Mouse (Mus musculus) CD4-positive, CD25-positive, alpha-beta regulatory T cell, adult 2 months (primary cell): Measurements from ENCODE around the gene Thtpa.

ENCODE experiments used
- DNase-seq: peaks from one replicate; pipeline ENCODE4 v3.0.0-alpha.2; 2012; ENCODE audit warnings: low read depth, low spot score

Thtpa gene

DNA sequence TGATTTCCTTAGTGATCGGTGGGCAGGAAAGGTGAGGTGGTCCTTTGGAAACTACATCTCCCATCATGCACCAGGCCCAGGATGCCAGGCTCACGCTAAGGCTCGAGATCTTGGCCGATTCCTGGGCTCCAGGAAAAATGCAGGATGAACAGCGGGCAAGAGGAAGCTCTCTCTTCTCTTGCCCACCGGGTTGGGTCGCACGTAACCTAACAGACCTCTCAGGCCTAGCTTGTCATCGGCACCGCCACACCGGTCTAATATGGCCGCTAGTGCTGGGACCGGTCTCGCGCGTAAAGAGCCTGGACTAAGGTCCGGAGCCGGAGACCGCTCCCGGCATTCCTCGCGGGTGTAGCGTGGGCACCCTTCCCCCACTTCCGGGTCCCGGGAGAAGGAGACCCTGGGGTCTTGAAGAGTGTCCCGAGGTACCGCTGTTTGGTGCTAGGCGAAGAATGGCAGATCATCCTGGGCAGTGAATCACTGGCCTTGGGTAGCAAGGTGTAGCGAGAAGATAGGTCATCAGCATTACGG lies at the start of gene Thtpa:
TSS of gene Thtpa (plus strand) at position 81 of the 528 bp plus-strand sequence.
- peak; percentile 69 for DNase-seq

DNA sequence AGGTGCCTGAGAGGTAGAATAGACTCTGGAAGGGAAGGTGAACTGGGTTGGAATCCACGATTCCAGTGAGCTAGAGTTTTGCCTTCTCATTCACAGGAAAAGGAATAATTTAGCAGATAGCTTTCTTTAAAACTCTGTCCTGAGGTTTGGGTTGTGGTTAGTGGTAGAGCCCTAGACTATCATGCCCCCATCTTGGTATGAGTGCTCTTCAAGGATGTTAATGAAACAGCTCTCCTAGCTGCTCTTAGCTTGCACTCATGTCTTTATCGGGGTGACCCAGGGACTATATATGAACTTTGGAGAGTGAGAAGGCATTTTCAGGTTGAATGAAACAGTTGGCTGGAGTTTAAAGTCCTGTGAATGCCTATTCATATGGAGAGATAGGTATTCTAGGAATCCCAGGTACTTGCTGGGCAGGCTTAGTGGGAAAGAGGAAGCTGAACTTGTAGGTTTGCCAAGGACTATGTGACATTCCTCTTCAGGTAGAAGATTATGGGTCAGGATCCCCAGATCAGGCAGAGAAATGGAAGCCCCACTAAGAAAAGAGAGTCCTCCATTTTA lies 46.5 kb upstream of the Thtpa start:
- DNase-seq, result no peak

DNA sequence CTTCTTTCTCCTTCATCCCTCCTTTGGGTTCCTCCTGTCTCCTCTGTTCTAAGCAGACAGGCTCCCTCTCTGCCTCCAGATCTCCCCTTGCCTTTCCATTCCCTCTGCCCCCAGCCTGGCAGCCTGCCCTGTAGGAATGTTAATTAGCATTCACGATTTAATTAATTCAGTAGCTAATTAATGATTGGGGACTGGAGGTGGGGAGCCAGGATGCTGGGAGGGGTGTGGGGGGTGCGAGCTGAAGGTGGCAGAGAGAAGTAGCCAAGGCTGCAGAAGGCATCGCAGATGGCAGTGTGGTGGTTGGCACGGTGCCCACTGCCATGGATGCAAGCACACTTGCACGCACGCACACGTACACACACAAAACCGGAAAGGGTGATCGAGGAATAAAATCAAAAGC lies 42.1 kb upstream of the Thtpa start:
- peak; percentile 11 for DNase-seq

DNA sequence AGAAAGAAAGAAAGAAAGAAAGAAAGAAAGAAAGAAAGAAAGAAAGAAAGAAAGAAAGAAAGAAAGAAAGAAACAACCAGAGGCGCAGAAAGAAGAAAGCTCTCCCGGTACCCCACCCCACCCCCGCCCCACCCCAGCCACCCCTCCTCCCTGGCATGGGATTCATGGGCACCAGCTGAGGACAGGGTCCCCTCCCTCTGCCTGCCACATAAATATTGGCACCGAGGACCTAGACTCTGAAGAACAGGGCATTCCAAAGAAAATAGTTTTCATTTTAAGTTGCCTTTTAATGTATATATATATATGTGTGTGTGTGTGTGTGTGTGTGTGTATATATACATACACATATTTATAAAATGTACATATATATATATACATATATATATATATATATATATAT lies 41.5 kb upstream of the Thtpa start:
- DNase-seq, result no peak

DNA sequence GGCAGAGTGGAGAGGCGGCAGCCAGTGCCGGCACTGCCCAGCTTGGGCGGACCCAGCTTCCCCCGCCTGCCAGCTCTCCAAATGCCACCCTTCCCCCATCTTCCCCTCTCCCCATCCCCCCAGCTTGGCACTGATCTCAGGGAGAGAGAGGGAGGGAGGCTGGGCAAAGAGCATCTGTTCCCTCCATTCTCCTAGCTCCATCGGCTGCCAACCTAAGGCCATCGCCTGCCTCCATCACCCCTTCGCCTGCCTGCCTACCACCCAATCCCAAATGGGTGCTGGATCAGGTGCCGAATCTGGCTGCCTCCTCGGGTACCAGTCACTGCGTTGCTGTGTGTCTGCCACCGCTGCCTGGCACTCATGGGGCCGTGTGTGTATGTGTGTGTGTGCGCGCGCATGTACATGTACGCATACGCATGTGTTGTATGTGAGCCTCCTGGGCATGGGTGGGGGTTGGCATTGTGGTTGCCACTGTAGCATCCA lies 40.8 kb upstream of the Thtpa start:
- no peak for DNase-seq

DNA sequence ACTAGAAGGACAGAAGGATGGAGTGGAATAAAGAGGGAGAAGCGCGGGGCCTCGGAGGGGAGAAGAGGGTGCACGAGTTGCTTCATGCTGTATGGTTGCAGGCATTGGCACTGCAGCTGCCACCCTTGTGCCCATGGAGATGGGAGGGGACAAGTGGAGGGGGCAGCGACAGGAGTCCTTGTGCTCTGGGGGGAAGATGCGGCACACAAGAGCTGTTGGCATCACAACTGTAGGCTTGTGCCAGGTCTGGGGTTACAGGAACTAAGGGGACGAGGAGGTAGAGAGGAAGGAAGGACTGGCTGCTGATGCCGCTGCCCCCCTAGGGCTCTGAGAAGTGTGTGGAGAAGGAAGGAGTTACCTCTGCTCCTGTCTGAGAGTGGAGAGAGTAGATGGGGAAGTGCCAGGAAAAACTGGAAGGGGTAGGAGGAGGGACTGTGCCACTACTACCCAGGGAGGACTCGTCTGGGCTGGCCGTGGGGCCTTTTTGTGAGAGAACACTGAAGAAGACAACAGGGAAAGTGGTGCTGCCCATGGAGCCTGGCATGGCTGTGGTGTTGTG lies 40.3 kb upstream of the Thtpa start:
- no peak for DNase-seq

DNA sequence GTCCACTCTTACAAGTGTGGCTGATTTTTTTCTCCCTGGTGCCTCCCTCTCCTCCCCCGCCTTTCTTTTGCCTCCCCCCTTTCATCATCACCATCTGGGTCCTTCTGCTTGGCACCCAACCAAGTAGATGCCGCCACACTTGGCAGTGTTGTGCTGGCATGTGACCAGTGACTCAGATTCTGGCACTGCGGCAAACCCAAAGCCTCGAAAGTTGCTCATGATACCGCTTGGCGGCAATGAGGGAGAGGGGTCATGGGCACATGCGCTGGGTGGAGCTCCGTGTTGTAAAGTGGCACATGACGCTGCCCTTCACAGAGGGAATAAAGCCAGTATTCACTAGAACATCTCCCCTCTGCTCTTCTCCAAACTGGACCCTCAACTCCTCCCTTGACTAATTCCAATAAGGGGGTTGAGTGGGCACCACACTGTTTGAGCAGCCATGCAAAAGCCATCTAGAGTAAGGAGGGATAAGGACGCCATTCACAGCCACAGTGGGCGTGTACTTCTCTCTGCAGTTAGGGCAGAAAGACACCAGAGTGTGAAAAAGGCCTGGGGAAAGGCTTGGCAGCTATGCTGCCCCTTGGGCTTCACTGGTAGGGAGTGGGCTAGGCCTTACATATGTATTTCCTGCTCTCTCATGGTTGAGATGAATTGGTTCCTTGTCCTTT lies 39.3 kb upstream of the Thtpa start:
- no peak for DNase-seq

DNA sequence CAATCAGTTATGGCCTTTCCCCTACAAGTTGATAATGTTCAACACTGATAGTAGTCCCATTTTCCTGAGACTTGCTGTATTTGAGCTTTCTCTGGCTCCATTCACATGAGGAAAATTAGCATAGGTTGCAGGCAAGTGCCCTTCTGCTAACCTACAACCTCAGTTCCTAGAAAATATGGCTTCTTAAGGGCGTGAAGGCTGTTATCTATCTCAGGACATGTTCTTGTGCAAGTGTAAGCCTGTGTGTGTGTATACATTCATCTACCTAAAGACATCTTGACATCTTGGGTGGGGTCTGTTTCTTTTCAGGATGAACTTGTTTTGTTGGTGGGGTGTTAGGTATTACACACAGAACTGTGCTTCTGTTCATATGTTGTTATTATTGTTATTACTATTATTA lies 35.6 kb upstream of the Thtpa start:
- no peak for DNase-seq

DNA sequence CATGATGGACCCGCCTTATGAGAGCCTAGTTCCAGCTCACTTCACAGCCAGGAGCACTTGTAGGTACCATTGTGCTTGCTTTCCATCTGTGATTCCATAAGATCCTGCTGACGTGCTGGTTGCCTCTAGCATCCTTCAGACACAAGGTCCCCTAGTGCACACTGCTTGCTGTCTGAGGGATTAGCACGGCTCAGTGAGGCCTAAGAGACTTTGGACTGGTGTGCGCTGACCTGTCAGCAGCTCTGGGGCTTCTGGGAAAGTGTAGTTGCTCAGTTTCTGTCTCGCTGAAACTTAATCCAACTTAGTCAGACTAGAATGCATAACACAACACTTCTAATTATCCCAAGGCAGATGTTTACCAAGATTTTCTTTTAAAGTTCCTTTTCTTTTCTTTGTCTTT lies 34.7 kb upstream of the Thtpa start:
- no peak for DNase-seq

DNA sequence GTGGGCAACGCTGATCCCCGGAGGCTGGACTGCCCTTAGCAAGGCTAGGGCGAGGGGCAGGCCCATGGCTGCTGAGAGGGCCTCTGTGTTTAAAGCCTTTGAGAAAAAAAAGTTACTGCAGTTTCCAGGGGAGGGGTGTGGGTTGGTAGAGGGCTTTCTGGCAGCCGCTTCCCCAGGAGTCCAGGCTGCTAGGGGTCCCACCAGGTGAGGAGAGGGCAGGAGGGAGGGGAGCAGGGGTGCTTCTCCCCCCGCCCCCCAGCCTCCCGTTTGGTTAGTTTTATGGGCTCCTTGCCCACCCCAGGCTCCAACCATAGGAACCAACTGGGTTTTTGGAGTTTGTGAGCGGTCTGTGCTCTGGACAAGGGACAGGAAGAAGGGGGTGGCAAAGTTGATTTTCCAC lies 32.7 kb upstream of the Thtpa start:
- no peak for DNase-seq

DNA sequence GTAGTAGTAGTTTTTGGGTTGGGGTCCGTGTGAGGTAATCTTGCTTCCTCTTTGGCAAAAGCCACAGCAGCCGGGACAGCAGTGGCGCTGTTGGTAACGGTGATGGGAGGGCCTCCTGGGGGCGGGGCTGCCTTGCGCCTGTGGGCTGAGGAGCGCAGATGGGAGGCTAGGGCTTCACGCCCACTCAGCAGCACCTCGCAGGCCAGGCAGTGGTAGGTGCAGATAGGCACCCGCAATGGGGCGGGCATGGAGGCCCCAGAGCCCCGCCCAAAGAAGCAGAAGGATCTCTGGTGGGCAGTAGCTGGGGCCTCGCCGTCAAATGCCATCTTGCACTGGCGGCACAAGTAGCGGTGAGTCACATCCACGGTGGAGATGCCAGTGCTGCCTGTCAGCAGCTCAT lies 32.0 kb upstream of the Thtpa start:
- peak; percentile 55 for DNase-seq

DNA sequence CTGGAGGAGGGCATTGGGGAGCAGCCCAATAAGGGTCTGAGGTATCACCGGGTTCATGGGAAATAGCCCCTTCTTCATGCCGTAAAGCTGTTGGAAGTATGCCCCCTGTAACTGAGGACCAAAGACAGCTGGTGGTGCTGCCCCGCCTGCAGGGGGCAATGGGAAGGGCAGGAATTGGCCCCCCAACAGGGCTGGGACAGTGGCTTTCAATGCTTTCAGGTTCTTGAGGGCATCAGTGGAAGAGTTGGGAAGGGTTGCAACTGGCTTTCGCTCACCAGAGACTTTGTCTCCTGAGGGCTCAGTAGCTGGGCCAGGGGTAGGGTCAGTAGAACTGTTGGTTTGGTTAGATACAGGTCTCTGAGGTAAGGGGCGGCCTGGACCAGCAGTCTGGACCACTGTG lies 31.5 kb upstream of the Thtpa start:
- no peak for DNase-seq

DNA sequence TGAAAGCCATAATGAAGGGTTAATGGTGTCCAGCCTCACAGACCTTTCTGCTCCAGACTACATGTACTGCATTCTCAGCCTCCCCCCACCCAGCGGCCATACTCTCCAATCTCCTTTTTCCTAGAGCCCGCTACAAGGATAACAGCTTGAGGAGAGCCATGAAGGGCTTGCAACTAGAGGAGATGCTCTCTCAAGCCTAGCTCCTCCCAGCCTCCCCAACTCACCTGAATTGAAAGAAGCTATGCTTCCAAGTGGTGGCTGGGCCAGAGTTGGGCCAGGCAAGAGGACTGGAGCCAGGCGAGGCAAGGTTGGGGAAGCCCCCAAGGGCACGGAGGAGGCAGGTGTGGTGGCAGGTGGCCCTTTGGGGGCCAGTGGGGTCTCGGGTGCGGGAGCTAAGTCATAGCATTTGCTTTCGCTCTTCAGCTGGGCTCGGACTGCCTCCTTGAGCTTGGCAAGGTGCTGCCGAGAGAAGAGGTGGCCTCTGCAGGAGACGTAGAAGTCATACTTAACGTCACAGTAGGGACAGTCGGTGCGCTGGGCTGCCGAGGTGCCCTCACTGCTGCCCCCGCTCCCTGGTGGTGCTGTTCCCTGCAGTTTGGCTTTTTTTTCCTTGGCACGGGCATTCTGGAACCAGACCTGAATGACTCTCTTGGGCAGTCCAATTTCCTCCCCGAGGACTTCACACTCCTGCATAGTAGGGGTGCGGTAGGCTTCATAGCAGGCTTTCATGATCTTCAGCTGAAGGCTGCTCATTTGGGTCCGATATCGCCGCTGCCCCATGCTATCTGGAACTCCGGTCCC lies 30.8 kb upstream of the Thtpa start:
- DNase-seq, result no peak

DNA sequence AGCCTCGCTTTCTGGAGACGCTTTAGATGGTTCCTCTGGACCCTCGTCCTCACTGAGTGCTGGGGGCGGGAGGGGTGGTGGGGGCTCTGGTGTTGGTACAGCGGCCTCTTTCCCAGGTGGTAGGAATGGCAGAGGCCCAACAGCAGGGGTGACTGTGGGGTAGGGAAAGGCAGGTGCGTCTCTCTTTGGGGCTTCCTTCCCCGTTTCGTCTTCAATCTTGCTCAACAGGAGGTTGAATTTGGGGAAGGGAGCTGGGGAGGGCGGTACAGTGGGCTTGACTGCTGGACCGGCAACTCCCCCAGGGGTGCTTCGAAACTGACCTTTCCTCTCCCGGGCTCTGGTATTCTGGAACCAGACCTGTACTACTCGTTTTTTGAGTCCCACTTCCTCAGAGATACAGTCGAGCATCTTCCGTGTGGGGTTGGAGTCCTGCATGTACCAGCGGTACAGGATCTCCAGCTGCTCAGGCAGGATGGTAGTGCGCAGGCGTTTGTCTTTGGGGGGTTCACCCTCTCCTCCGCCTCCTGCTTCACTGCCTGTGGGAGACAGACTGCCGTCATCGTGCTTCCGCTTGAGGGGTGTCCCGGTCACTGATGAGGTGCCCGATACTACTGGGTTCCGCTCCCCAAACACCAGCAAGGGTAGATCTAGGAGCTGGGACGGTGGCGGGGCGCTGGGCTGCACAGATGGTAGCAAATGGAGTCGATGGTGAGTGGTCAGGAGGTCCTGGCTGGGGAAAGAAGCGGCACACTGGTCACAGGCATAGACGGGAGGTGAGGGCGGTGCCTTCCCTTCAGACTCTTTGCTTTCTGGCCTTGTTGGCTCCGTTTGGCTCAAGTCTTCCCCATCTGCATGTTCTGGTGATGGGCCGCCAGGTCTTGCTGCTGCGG lies 29.9 kb upstream of the Thtpa start:
- DNase-seq, result no peak

DNA sequence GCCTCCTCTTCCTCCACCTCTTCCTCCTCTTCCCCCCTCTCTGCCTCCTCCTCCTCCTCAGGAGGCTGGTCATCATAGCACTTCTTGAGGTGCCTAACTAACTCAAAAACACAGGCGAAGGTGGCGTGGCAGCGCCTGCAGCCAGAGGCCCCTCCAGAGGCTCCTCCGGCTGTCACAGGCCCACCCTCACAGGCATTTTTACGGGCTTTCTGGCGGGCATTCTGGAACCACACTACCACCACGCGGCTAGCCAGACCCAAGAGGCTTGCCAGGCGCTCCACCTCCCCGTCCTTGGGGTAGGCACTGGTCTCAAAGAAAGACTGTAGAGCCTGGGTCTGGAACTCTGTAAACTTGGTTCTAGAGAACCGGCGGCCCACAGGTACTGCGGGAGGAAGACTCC lies 29.2 kb upstream of the Thtpa start:
- no peak for DNase-seq

DNA sequence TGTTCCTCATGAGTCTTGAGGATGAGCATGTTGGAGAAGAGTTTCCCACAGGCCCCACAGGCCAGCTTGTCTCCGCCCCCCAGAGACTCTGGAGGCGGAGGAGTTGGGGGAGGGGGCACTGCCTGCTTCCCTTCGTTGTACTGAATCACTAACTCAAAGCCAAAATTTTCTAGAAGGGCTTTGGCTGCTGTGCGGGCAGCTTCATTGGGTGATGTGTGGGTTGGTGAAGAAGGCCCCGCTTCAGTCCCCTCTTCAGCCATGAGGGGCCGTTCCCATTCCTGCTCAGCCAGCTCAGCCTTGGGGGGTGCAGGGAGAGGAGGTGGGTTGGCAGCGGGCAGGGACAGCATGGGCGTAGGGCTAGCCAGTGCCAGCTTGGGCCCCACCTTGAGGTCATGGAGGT lies 28.5 kb upstream of the Thtpa start:
- DNase-seq, result no peak

DNA sequence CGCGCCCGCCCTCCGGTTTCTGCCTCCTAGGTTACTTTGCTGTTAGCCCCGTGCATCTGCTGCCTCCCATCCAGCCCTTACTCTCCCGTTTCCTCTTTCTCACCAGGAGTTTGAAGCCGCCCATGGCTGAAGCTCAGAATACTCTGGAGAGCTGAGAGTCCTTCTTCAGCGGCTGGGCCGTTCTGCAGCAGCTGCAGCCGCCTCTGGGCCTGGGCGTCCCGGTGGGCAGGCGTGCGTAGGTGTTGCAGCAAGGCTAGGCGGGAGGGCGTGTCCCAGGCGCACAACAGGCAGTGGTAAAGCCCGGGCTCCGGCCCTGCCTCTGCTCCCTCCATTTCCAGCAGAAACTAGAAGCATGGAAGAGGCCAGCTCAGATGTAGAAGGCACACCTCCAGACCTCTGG lies 22.8 kb upstream of the Thtpa start:
- DNase-seq, result no peak

DNA sequence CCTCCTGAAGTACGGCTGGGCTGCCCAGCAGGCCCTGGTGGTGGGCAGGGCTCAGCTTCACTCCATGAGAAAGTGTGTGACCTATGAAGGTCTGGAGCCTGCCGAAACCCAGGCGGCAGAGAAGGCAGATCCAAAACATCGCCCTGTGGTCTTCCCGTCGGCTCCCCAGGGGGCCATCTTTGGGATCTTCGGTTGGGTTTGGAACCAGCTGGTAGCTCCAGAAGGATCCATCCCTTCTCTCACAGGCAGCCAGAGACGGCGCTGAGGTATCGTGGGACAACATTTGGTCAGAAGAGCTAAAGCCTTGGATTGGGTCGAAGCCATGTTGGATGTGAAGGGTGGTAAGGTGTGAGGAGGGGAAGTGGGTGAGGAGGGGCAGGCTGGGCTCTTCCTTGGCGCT lies 20.2 kb upstream of the Thtpa start:
- no peak for DNase-seq

DNA sequence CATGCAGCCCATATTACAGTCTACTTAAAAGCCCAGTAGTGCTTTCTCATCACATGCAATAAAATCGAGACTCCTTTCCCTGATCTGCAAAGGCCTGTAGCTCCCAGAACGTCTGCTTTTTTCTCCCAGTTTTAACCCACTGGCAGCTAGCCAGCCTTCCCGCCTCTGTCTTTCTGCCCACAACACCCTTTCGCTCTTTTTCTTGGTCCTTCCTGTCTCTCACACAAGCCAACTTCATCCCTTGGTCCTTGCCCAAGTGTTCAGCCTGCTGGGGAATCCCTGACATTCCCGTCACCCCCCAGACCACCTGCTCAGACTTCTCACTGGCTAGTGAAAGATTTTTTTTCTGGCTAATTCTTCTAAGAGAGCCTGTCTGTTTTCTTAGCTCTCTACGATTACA lies 18.4 kb upstream of the Thtpa start:
- no peak for DNase-seq

DNA sequence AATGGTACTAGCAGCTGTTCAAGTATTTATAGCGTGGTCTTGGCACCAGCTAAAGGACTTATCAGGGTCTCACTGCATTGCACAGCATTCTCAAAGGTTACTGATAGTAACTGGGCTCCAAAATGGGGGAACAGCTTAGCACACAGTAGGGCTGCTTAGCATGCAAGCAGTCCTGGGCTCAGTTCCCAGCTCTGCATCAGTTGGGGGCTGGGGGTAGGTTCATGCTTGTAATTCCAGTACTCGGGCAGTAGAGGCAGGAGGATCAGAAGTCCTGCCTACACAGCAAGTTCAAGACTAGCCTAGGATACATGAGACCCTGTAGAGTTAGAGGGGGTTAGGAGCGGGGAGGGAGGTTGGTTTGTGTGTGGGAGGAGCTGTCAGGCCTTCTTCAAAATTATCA lies 17.6 kb upstream of the Thtpa start:
- no peak for DNase-seq
